Mouse (Mus musculus) embryonic stem cell, embryonic (primary cell): ENCODE results near the gene Msh4.

ENCODE experiments used
- CTCF ChIA-PET, 4 experiments: fragments of 300-600 bp in 2 of 4; fragments of 350-600 bp in 2 of 4; sonication (Branson Sonifier 250); formaldehyde crosslinking; loops; one replicate each; lab custom pipeline; 2022; ENCODE audit warnings: inconsistent platforms in 2 of 4; lab: Charles Lee
- POLR2A ChIA-PET, 4 experiments: fragments of 300-600 bp in 2 of 4; fragments of 350-600 bp in 2 of 4; sonication (Branson Sonifier 250); formaldehyde crosslinking; loops; one replicate each; lab custom pipeline; 2022; ENCODE audit warnings: antibody characterized with exemption in 4 of 4, inconsistent platforms in 1 of 4; lab: Charles Lee

The Msh4 gene

GRCm38 (mm10) chr3:153906136-153906871 is at the start of gene Msh4:
TSS of gene Msh4 (minus strand) at chr3:153906138.
- ChIA-PET CTCF (no interaction called here), POLR2A (interaction anchor here (0.7 to 22.6 kb wide), 18 partner anchors 8 to 1511 kb away, joined by 3 to 945 read pairs (median 4); partner anchors contain the start of genes Acadm (in 3 of the 4), Rabggtb (in 1 of the 4) and Zzz3 (in 1 of the 4))

DNA sequence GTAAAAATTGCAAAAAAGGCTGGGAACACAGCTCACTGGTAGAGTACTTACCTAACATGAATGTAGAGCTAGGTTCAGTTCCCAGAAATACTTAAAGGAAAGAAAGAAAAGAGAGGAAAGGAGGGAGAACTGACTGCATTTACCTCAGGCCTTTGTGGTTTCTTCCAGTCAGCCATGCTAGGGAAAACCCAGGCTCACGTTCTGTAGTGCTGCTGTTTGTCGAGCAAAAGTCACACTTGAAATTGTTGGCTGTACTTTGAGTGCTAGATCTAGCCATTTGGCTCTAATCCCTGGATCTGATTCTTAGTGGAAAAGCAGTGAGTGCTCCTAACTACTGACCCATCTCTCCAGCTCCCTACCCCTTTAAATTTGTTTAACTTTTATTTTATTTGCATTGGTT is 42.2 kb upstream of the Msh4 start:
- CTCF ChIA-PET, result no interaction called here
- POLR2A ChIA-PET, result interaction anchor here in 3 of 4 experiments (0.6 to 39.1 kb wide), 4 partner anchors 13 to 333 kb away, joined by 3 to 945 read pairs (median 5); partner anchors contain the start of genes Rabggtb (in 2 of the 3) and Msh4 (in 1 of the 3)

GRCm38 (mm10) chr3:153947271-153947670 is 41.3 kb upstream of the Msh4 start:
- ChIA-PET CTCF (interaction anchor here in 2 of 4 experiments (0.6 kb wide), 2 partner anchors 253 to 275 kb away, joined by 3 to 4 read pairs; no protein-coding TSS in a partner anchor), POLR2A (interaction anchor here in 3 of 4 experiments (0.5 to 39.1 kb wide), 4 partner anchors 34 to 1279 kb away, joined by 4 to 945 read pairs (median 6); partner anchors contain the start of genes Rabggtb (in 2 of the 3), Ak5 (in 1 of the 3) and Msh4 (in 1 of the 3))

- ChIA-PET POLR2A (interaction anchor here (0.5 to 39.1 kb wide), 46 partner anchors 9 to 858 kb away, joined by 3 to 945 read pairs (median 4); partner anchors contain the start of genes Rabggtb (in 4 of the 4), Msh4 (in 3 of the 4), Cryz (in 2 of the 4) and Tyw3 (in 2 of the 4)), CTCF (interaction anchor here in 2 of 4 experiments (0.6 to 1.9 kb wide), 5 partner anchors 15 to 40 kb away, joined by 3 to 8 read pairs (median 5); partner anchors contain the start of gene Rabggtb (in 1 of the 2))
Measured at GRCm38 (mm10) chr3:153944335-153944990, 38.5 kb upstream of the Msh4 start, which contains the start of gene Acadm. TSS of gene Acadm (minus strand) at chr3:153944632.

- CTCF ChIA-PET, result interaction anchor here in 1 of 4 experiments (1.0 to 1.7 kb wide), 3 partner anchors 16 to 40 kb away, joined by 3 to 8 read pairs (median 5); no protein-coding TSS in a partner anchor
- POLR2A ChIA-PET, result interaction anchor here (0.5 to 39.1 kb wide), 38 partner anchors 8 to 771 kb away, joined by 3 to 945 read pairs (median 6); partner anchors contain the start of genes Rabggtb (in 4 of the 4), Msh4 (in 3 of the 4), Cryz (in 2 of the 4) and Tyw3 (in 2 of the 4)
Measured at GRCm38 (mm10) chr3:153943901-153944334, 38.0 kb upstream of the Msh4 start.

GRCm38 (mm10) chr3:153943003-153943640 is 37.2 kb upstream of the Msh4 start:
- CTCF ChIA-PET, result no interaction called here
- POLR2A ChIA-PET, result interaction anchor here (0.5 to 39.1 kb wide), 18 partner anchors 8 to 701 kb away, joined by 3 to 945 read pairs (median 6); partner anchors contain the start of genes Rabggtb (in 4 of the 4) and Msh4 (in 2 of the 4)

GRCm38 (mm10) chr3:153941613-153942012 is 35.7 kb upstream of the Msh4 start:
- POLR2A ChIA-PET, result interaction anchor here in 3 of 4 experiments (0.6 to 39.1 kb wide), 13 partner anchors 11 to 251 kb away, joined by 3 to 945 read pairs (median 8); partner anchors contain the start of genes Rabggtb (in 3 of the 3) and Msh4 (in 2 of the 3)

DNA sequence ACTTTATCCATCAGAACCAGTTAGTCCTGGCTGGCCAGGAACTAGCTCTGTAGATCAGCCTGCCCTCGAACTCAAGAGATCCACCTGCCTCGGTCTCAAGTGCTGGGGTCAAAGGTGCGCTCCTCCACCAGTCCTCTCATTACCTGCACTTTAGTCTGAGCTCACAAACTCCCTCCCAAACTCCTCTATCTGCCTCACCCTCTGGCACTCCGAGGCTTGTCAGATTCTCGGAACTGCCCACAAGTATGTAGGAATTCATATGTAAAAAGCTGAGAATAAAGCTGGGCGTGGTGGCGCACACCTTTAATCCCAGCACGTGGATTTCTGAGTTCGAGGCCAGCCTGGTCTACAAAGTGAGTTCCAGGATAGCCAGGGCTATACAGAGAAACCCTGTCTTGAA is 34.5 kb upstream of the Msh4 start:
- POLR2A ChIA-PET, result interaction anchor here (0.6 to 39.1 kb wide), 20 partner anchors 10 to 252 kb away, joined by 3 to 945 read pairs (median 6); partner anchors contain the start of genes Rabggtb (in 4 of the 4) and Msh4 (in 2 of the 4)
- CTCF ChIA-PET, result interaction anchor here in 2 of 4 experiments (0.6 to 1.2 kb wide), 4 partner anchors 12 to 282 kb away, joined by 3 to 4 read pairs (median 3); no protein-coding TSS in a partner anchor

More at GRCm38 (mm10) chr3:153941613-153942012, 35.7 kb upstream of the Msh4 start:
- CTCF ChIA-PET, result interaction anchor here in 3 of 4 experiments (0.6 to 1.2 kb wide), 3 partner anchors 18 to 55 kb away, joined by 3 to 4 read pairs (median 3); no protein-coding TSS in a partner anchor

- POLR2A ChIA-PET, result interaction anchor here (0.6 to 39.1 kb wide), 17 partner anchors 9 to 253 kb away, joined by 3 to 945 read pairs (median 8); partner anchors contain the start of genes Rabggtb (in 4 of the 4) and Msh4 (in 2 of the 4)
- CTCF ChIA-PET, result interaction anchor here in 2 of 4 experiments (0.6 to 0.9 kb wide), 2 partner anchors 11 to 282 kb away, joined by 3 read pairs; no protein-coding TSS in a partner anchor
Measured at GRCm38 (mm10) chr3:153940021-153940420, 34.1 kb upstream of the Msh4 start.

GRCm38 (mm10) chr3:153937116-153937810 is 31.3 kb upstream of the Msh4 start:
- ChIA-PET POLR2A (interaction anchor here (0.5 to 39.1 kb wide), 29 partner anchors 8 to 1136 kb away, joined by 3 to 945 read pairs (median 4); partner anchors contain the start of genes Rabggtb (in 4 of the 4), Msh4 (in 3 of the 4) and Acadm (in 1 of the 4)), CTCF (interaction anchor here in 2 of 4 experiments (0.6 kb wide), 2 partner anchors 70 to 904 kb away, joined by 3 to 7 read pairs; no protein-coding TSS in a partner anchor)

GRCm38 (mm10) chr3:153935878-153936277 is 29.9 kb upstream of the Msh4 start:
- ChIA-PET POLR2A (interaction anchor here in 3 of 4 experiments (0.8 to 39.1 kb wide), 9 partner anchors 9 to 31 kb away, joined by 3 to 945 read pairs (median 11); partner anchors contain the start of genes Rabggtb (in 3 of the 3), Acadm (in 2 of the 3) and Msh4 (in 1 of the 3)), CTCF (interaction anchor here in 1 of 4 experiments (0.5 kb wide), 1 partner anchor 10 kb away, joined by 4 read pairs; no protein-coding TSS in a partner anchor)

DNA sequence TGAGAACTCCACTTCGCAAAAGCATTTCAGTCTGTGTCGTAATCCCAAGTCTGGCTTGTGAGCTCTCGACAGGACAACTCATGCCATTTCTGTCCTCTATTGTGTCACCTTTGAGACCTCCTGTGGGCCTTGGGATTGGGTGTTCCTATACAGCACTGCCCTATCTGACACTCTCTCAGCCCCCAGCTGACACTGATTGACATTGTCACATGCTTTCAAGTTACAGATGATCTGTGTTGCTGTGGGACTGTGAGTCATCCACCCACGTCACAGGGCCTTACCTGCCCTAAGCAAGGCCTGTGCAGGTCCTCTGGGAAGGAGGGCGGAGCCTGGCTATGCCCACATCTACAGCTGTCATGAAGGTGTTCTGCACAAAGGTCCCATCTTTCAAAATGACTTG is 26.5 kb upstream of the Msh4 start:
- POLR2A ChIA-PET, result interaction anchor here in 2 of 4 experiments (1.0 to 39.1 kb wide), 5 partner anchors 9 to 26 kb away, joined by 3 to 945 read pairs (median 11); partner anchors contain the start of genes Msh4 (in 2 of the 2), Rabggtb (in 2 of the 2) and Acadm (in 1 of the 2)
- CTCF ChIA-PET, result no interaction called here

- POLR2A ChIA-PET, result interaction anchor here in 3 of 4 experiments (1.1 to 39.1 kb wide), 7 partner anchors 10 to 17 kb away, joined by 4 to 945 read pairs (median 12); partner anchors contain the start of genes Rabggtb (in 3 of the 3), Acadm (in 1 of the 3) and Msh4 (in 1 of the 3)
- CTCF ChIA-PET, result interaction anchor here in 2 of 4 experiments (1.2 to 1.7 kb wide), 2 partner anchors 11 to 25 kb away, joined by 3 to 4 read pairs; no protein-coding TSS in a partner anchor
Measured at GRCm38 (mm10) chr3:153929526-153929925, 23.6 kb upstream of the Msh4 start.

DNA sequence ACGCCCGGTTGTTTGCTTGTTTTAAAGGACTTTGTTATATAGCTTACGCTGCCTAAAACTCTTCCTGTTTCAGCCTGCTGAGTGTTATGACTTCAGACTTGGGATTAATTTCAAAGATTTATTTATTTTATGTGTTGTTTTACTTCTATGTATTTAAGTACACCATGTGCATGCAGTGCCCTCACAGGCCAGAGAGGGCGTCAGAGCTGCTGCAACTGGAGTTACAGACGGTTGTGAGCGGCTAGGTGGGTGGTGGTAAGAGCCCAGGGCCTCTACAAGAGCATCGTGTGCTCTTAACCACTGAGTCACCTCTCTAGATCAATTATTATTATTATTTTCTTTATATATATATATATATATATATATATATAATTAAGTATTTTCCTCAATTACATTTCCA is 20.4 kb upstream of the Msh4 start:
- ChIA-PET CTCF (no interaction called here), POLR2A (interaction anchor here in 3 of 4 experiments (0.9 to 39.1 kb wide), 10 partner anchors 9 to 18 kb away, joined by 3 to 945 read pairs (median 6); partner anchors contain the start of genes Rabggtb (in 3 of the 3), Acadm (in 2 of the 3) and Msh4 (in 1 of the 3))

DNA sequence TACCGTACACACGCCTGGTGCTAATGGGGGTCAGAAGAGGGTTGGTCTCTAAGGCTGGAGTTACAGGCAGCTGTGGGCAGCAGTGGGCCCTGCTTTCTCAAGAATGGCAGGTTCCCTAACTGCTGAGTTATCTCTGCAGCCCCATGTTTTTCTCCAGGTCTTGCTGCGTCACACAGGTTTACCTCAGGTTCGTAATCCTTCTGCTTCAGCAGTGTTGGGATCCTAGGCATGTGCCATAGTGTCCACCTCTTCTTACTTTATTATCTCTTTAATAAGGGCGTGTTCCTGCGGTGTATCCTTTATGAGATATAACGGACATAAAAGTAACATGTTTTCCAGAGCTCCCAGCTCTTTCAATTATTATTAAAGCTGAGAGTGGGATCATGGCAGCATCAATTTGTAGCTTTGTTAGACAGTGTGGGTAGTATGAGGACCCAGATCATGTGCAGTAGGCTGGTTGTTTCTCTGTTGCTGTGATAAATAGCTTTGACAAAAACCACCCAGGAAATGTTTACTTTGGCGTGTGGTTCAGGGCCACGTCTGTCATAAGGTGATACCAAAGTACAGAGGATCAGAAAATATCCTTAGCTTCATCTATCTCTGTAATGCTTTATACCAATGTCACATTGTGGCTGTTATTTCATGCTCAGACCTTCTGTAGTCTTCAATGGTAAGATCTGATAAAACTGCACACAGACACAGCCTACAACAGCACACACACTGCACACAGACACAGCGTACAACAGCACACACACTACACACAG is 15.4 kb upstream of the Msh4 start:
- ChIA-PET CTCF (no interaction called here), POLR2A (interaction anchor here (0.6 to 39.1 kb wide), 7 partner anchors 8 to 19 kb away, joined by 3 to 945 read pairs (median 7); partner anchors contain the start of genes Rabggtb (in 4 of the 4), Acadm (in 1 of the 4) and Msh4 (in 1 of the 4))
